Mouse (Mus musculus) midbrain, embryonic 10.5 days (tissue): ENCODE results near the gene Ccin. TPM values are rescaled to one million over a fixed set of nuclear protein-coding genes. Genes with fewer than 3 reads are reported as not detected.

Source experiments
- DNase-seq: peaks from one replicate; pipeline ENCODE4 v3.0.0-alpha.2; 2017; ENCODE audit warnings: low spot score
- H3K27ac ChIP-seq: fragments of 300-500 bp; sonication (generic); replicated peaks from 2 replicates; pipeline ENCODE4 v1.5.1; 2016; ENCODE audit warnings: mild to moderate bottlenecking
- H3K27me3 ChIP-seq: fragments of 300-500 bp; sonication (generic); 2 replicates; pipeline ENCODE4 v1.6.1; 2016; ENCODE audit warnings: low read depth, mild to moderate bottlenecking; ENCODE audit not compliant: poor library complexity, severe bottlenecking
- H3K36me3 ChIP-seq: fragments of 300-500 bp; sonication (generic); 2 replicates; pipeline ENCODE4 v1.6.1; 2016; ENCODE audit warnings: mild to moderate bottlenecking, moderate library complexity
- H3K4me1 ChIP-seq: fragments of 300-500 bp; sonication (generic); 2 replicates; pipeline ENCODE4 v1.6.1; 2016
- H3K4me3 ChIP-seq: fragments of 300-500 bp; sonication (generic); 2 replicates; pipeline ENCODE4 v1.5.1; 2016; ENCODE audit warnings: mild to moderate bottlenecking, moderate library complexity
- H3K9me3 ChIP-seq: fragments of 300-500 bp; sonication (generic); replicated peaks from 2 replicates; pipeline ENCODE4 v1.6.1; 2016; ENCODE audit warnings: mild to moderate bottlenecking
- WGBS: fragments of 180-500 bp; shearing (Covaris S2); methylation state at CpG from one replicate; pipeline ENCODE4 v1.1.7; 2016; 5-methylcytosine and 5-hydroxymethylcytosine counted together
- polyA plus RNA-seq: library from polyadenylated mRNA; unstranded; fragments of >200 nt; fragmentation: Nextera tagmentation; extraction: Ambion mirVana; gene quantifications from 2 replicates; pipeline ENCODE4 v1.2.1, GENCODE M21; 2016

Gene Ccin
- polyA plus RNA-seq, result not detected in 2 replicates

DNA sequence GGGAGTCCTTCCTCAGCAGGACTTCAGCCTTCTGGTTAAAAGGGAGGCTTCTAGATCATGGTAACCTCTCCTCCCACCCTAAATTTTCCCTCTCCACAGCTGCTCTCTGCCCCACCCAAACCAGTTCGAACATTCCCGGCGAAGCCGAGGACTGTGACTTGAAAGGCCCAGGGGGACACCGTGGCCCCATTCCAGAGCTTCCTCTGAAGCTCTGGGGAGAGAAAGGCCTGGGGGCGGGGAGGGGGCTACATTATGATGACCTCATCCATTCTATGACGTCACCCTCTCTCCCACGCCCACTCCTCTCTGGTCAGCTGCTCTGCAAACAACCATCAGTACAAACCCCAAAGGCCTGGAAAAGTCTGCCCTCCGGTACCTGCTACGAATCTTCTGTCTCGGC lies at the start of gene Ccin:
Ccin (plus strand) TSS at position 303 of the 400 bp plus-strand sequence.
- peaks cover 78% of the 10 kb centered on the region for H3K27me3 ChIP-seq
- 86% methylated on average over 11 of the region's 11 CpGs for WGBS
- no peaks in the 10 kb centered on the region for H3K9me3 ChIP-seq
- H3K4me1 ChIP-seq, result peaks cover 17% of the 10 kb centered on the region
- H3K27ac ChIP-seq, result peak within 1 kb of the TSS; percentile 84
- no peak for DNase-seq
- H3K4me3 ChIP-seq, result peak within 1 kb of the TSS; percentile 48
- H3K36me3 ChIP-seq, result no peaks in the 10 kb centered on the region

- WGBS, result 90% methylated on average over 4 of the region's 4 CpGs
- peaks cover 72% of the 10 kb centered on the region for H3K36me3 ChIP-seq
- H3K9me3 ChIP-seq, result no peaks in the 10 kb centered on the region
- DNase-seq, result no peak
- no peak overlapping the region for H3K27ac ChIP-seq
- H3K4me3 ChIP-seq, result no peak overlapping the region
- no peaks in the 10 kb centered on the region for H3K4me1 ChIP-seq
- H3K27me3 ChIP-seq, result no peaks in the 10 kb centered on the region
These were observed 47.1 kb upstream of the Ccin start for GRCm38 (mm10) chr4:43936186-43936585.

- WGBS, result 86% methylated on average over 14 of the region's 14 CpGs
- no peaks in the 10 kb centered on the region for H3K27me3 ChIP-seq
- no peak overlapping the region for H3K4me3 ChIP-seq
- no peak for DNase-seq
- peaks cover 72% of the 10 kb centered on the region for H3K36me3 ChIP-seq
- no peak overlapping the region for H3K27ac ChIP-seq
- no peaks in the 10 kb centered on the region for H3K9me3 ChIP-seq
- H3K4me1 ChIP-seq, result peaks cover 3% of the 10 kb centered on the region; the same call in 1 of the 2 replicates
These were observed 46.3 kb upstream of the Ccin start for GRCm38 (mm10) chr4:43936749-43937674.

GRCm38 (mm10) chr4:43941315-43941714 lies 42.0 kb upstream of the Ccin start:
- DNase-seq, result no peak
- H3K36me3 ChIP-seq, result peaks cover 70% of the 10 kb centered on the region
- no peak overlapping the region for H3K4me3 ChIP-seq
- no peaks in the 10 kb centered on the region for H3K27me3 ChIP-seq
- H3K27ac ChIP-seq, result no peak overlapping the region
- WGBS, result 91% methylated on average over 5 of the region's 5 CpGs
- H3K4me1 ChIP-seq, result peaks cover 12% of the 10 kb centered on the region
- H3K9me3 ChIP-seq, result no peaks in the 10 kb centered on the region

DNA sequence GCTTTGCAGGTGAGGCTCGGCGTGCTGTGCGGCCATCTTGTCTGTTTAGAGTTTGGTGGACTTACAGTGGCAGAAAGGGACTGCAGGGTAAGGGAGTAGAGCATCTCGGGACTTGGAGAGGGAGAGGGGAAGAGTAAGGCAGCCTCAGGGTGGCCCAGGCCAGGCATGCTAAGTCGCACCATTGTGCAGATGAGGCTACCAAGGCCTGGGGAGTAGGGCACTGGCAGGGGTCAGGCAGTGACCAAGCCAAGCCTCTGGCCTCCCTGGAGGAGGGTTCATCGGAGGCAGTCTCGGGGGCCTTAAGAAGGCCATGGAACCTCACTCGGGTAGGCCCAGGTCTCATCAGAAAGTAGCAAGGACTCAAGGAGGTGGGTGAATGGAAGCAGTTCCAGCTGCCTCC lies 40.9 kb upstream of the Ccin start:
- H3K4me1 ChIP-seq, result peaks cover 12% of the 10 kb centered on the region
- no peak for DNase-seq
- no peak overlapping the region for H3K4me3 ChIP-seq
- no peaks in the 10 kb centered on the region for H3K27me3 ChIP-seq
- H3K27ac ChIP-seq, result peak overlapping the region; percentile 24; the same call in 1 of the 2 replicates
- H3K9me3 ChIP-seq, result no peaks in the 10 kb centered on the region
- 85% methylated on average over 8 of the region's 8 CpGs for WGBS
- H3K36me3 ChIP-seq, result peaks cover 67% of the 10 kb centered on the region

DNA sequence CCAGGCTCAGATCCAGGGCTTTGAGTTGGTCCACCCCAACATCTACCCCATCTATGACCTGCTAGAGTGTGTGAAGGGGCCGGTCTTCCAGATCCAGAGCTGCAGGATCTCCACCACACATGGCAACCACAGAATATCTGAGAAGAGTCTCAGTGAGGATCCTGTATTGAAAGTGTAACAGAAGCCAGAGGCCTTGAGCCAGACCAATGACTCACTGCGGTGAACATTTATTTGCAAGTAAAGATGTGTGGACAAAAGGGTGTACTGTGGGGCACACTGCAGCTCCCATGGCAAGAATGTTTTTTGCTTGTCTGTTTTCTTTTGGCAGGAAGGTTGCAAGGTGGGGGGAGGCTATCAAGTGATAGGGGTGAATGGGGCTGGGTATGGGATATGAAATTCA lies 35.7 kb upstream of the Ccin start:
- H3K9me3 ChIP-seq, result no peaks in the 10 kb centered on the region
- no peak overlapping the region for H3K4me3 ChIP-seq
- no peak overlapping the region for H3K27ac ChIP-seq
- WGBS, result 99% methylated on average over 2 of the region's 2 CpGs
- H3K4me1 ChIP-seq, result peaks cover 3% of the 10 kb centered on the region
- H3K27me3 ChIP-seq, result no peaks in the 10 kb centered on the region
- no peak for DNase-seq
- H3K36me3 ChIP-seq, result peaks cover 27% of the 10 kb centered on the region

- peak within 1 kb of the TSS; percentile 62 for H3K4me3 ChIP-seq
- peak; percentile 88 for DNase-seq
- H3K27me3 ChIP-seq, result peaks cover 66% of the 10 kb centered on the region
- no peaks in the 10 kb centered on the region for H3K36me3 ChIP-seq
- H3K9me3 ChIP-seq, result no peaks in the 10 kb centered on the region
- peak within 1 kb of the TSS; percentile 81 for H3K27ac ChIP-seq
- peaks cover 20% of the 10 kb centered on the region for H3K4me1 ChIP-seq
- under 1% methylated on average over 45 of the region's 45 CpGs for WGBS
These were observed 25.9 kb upstream of the Ccin start, which contains the start of gene Glipr2 for GRCm38 (mm10) chr4:43957292-43957845. Glipr2 (plus strand) TSS chr4:43957401.

DNA sequence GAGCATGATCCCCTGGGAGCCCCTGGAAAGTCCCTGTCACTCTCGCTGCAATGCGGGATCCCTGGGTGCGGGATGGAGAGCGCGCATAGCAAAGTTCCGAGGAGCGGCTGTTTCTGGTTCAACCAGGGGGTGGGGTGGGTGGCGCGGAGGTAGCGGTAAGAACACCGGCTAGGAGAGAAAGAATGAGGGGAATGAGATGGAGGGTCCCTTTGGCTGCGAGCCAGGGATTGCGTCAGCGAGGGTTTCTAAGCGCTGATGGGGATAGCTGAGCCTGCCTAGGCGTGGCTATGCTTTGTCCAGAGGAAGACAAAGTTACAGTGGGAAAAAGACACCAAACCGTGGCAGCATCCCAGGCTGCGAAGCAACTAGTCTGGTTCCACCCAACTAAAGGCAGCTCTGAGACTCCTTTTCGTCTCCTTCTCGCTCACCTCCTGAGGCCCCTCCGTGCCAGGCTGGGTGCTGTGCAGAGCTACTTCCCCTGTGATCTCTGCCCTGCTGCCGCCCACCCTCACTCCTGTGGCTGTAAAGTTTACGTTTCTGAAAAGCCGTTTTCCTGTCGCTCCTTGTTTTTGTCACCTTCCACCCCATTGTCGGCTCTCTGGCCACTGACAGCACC lies 25.3 kb upstream of the Ccin start:
- Histone ChIP-seq H3K27me3 (peaks cover 72% of the 10 kb centered on the region), H3K36me3 (no peaks in the 10 kb centered on the region), H3K9me3 (no peaks in the 10 kb centered on the region), H3K4me3 (peak overlapping the region; percentile 62), H3K4me1 (peaks cover 20% of the 10 kb centered on the region), H3K27ac (peak overlapping the region; percentile 81)
- DNase-seq, result peak; percentile 72
- WGBS, result under 1% methylated on average over 26 of the region's 26 CpGs

DNA sequence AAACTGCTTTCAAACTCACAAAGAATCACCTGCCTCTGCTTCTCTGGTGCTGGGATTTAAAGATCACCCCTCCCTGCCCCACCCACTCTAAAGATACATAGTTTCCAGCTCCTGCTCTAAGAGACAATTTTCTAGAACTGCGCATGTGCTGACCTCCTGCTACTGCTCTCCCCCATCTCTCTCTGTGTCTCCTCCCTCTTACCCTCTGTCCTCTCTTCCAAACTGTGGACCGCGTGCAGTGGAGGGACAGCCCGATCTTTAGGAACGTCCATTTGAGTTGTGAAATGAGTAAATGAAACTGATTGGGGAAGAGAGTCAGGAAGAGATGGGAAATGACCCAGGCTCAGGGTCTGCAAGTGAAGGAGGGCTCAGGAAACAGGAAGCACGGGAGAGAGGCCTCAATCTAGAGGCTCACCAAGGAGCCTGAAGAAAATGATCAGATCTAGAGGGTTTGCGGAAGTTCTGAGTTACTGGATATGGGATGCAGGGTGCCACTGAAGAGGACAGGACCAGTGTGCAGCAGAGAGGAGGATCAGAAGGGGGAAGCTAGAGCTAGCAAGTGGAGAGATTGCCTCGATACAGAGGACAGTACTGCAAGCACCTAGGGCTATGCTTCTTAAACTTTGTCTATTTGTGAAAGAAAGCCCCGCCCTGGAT lies 23.6 kb upstream of the Ccin start:
- no peak for DNase-seq
- Histone ChIP-seq H3K4me1 (peaks cover 29% of the 10 kb centered on the region), H3K27ac (no peak overlapping the region), H3K9me3 (no peaks in the 10 kb centered on the region), H3K4me3 (no peak overlapping the region), H3K27me3 (peaks cover 85% of the 10 kb centered on the region), H3K36me3 (no peaks in the 10 kb centered on the region)
- 71% methylated on average over 9 of the region's 9 CpGs for WGBS

GRCm38 (mm10) chr4:43960207-43960606 lies 23.1 kb upstream of the Ccin start:
- Histone ChIP-seq H3K4me1 (peaks cover 35% of the 10 kb centered on the region), H3K27ac (no peak overlapping the region), H3K9me3 (no peaks in the 10 kb centered on the region), H3K36me3 (no peaks in the 10 kb centered on the region), H3K27me3 (peaks cover 87% of the 10 kb centered on the region), H3K4me3 (no peak overlapping the region)
- WGBS, result 86% methylated on average over 6 of the region's 6 CpGs
- DNase-seq, result no peak

DNA sequence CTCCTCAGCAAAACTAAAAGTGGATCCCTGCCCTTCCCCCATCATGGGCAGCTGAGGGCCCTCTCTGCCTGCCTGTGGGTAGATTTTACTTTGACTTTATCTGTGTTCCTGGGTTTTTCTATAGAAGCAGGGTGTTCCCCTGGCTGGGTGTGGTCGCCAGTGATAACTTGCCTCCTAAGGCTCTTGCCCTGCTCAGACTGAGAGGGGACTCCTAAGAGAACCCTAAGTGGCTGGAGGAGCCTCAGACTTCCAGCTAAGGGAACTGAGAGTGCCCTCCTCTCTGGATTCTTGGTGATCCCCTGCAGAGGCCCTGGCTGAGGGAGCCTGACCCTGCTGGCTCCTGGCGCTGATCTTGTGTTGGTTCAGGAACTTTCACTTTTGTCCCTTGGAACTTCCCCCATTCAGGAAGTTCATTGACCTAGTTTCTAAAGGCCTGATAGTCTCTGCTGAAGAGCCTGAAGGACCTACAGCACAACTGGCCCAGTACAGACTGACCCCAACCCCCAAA lies 18.9 kb upstream of the Ccin start:
- Histone ChIP-seq H3K4me3 (no peak overlapping the region), H3K36me3 (no peaks in the 10 kb centered on the region), H3K27me3 (peaks cover 91% of the 10 kb centered on the region), H3K9me3 (no peaks in the 10 kb centered on the region), H3K27ac (0 out of 2 replicates have a peak overlapping the region, but pooled peaks have one; percentile 18), H3K4me1 (peaks cover 36% of the 10 kb centered on the region)
- DNase-seq, result no peak
- WGBS, result 40% methylated on average over 2 of the region's 2 CpGs
